Mouse (Mus musculus): ENCODE measurements around the gene Capn13. TPM values are rescaled to one million over a fixed set of nuclear protein-coding genes. Genes with fewer than 3 reads are reported as not detected.

Gene Capn13
- polyA plus RNA-seq, 1 experiment from 2014 or later, result not detected

DNA sequence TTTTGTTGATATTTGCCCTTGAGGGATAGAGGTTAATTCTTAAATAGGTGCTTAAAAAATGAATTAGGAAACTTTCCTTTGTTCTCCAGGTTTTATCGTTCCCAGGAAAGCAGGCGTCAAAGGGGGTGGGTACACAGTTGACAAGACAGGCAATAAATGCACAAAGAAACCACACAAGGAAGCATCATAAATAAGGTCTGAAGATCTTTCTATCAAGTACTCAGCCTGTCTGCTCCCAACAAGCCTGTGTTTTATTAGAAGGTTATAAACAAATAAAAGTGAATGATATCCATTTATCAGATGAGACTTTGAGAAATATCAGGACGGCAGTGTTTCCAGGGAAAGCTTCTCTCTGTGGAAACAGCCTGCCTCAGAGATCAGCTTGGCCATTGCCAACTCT, 33.3 kb downstream of the Capn13 start:
- H3K4me2 ChIP-seq (ENCODE audit: low read length), result no peak overlapping the region
- 87% methylated on average over 3 of the region's 3 CpGs for WGBS
- H3K9me3 ChIP-seq (ENCODE audit: control insufficient read depth, low read length), result no peaks in the 10 kb centered on the region
- no peak overlapping the region for H3K27ac ChIP-seq (ENCODE audit: low read length)
- ATAC-seq, result no peak
- H3K4me3 ChIP-seq (replicated peaks; ENCODE audit: low read length), result no peak overlapping the region
- H3K36me3 ChIP-seq (ENCODE audit: control insufficient read depth, insufficient read depth), result no peaks in the 10 kb centered on the region
- H3K9ac ChIP-seq (replicated peaks; ENCODE audit: low read depth, low read length), result no peak overlapping the region
- H3K4me1 ChIP-seq (replicated peaks; ENCODE audit: control insufficient read depth, insufficient read depth, low read length), result no peaks in the 10 kb centered on the region
- no peaks in the 10 kb centered on the region for H3K27me3 ChIP-seq (replicated peaks; ENCODE audit: control insufficient read depth, insufficient read depth, low read length)

DNA sequence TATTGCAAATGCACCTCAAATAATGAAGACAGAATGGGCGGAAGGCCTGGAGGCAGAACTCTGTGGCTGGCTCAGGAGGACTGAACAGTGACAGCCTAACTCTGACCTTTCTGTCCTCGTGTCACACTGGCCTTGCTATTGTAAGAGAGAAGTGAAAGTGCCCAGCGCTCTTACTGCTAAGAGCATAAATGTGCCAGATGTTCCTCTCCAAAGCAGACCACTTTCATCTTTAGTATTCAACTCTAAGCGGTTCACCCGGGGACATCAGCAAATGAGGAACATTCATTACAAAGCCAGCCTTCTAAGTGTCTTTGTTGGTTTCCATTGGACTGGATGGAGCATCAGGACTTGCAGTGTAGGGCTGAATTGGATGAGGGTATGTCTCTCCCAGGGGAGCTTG, 39.6 kb downstream of the Capn13 start:
- 64% methylated on average over 5 of the region's 5 CpGs for WGBS
- H3K4me3 ChIP-seq (replicated peaks; ENCODE audit: low read length), result no peak overlapping the region
- no peak overlapping the region for H3K9ac ChIP-seq (replicated peaks; ENCODE audit: low read depth, low read length)
- ATAC-seq, result no peak
- no peaks in the 10 kb centered on the region for H3K27me3 ChIP-seq (replicated peaks; ENCODE audit: control insufficient read depth, insufficient read depth, low read length)
- no peak overlapping the region for H3K4me2 ChIP-seq (ENCODE audit: low read length)
- no peaks in the 10 kb centered on the region for H3K9me3 ChIP-seq (ENCODE audit: control insufficient read depth, low read length)
- H3K27ac ChIP-seq (ENCODE audit: low read length), result no peak overlapping the region
- no peaks in the 10 kb centered on the region for H3K4me1 ChIP-seq (replicated peaks; ENCODE audit: control insufficient read depth, insufficient read depth, low read length)
- H3K36me3 ChIP-seq (ENCODE audit: control insufficient read depth, insufficient read depth), result no peaks in the 10 kb centered on the region

GRCm38 (mm10) chr17:73343632-73344390, 56.9 kb downstream of the Capn13 start:
- no peaks in the 10 kb centered on the region for H3K36me3 ChIP-seq (ENCODE audit: control insufficient read depth, insufficient read depth)
- no peak overlapping the region for H3K4me2 ChIP-seq (ENCODE audit: low read length)
- H3K4me1 ChIP-seq (replicated peaks; ENCODE audit: control insufficient read depth, insufficient read depth, low read length), result no peaks in the 10 kb centered on the region
- no peak overlapping the region for H3K9ac ChIP-seq (replicated peaks; ENCODE audit: low read depth, low read length)
- 90% methylated on average over 6 of the region's 6 CpGs for WGBS
- H3K4me3 ChIP-seq (replicated peaks; ENCODE audit: low read length), result no peak overlapping the region
- H3K27ac ChIP-seq (ENCODE audit: low read length), result no peak overlapping the region
- H3K27me3 ChIP-seq (replicated peaks; ENCODE audit: control insufficient read depth, insufficient read depth, low read length), result no peaks in the 10 kb centered on the region
- no peaks in the 10 kb centered on the region for H3K9me3 ChIP-seq (ENCODE audit: control insufficient read depth, low read length)
- no peak for ATAC-seq

DNA sequence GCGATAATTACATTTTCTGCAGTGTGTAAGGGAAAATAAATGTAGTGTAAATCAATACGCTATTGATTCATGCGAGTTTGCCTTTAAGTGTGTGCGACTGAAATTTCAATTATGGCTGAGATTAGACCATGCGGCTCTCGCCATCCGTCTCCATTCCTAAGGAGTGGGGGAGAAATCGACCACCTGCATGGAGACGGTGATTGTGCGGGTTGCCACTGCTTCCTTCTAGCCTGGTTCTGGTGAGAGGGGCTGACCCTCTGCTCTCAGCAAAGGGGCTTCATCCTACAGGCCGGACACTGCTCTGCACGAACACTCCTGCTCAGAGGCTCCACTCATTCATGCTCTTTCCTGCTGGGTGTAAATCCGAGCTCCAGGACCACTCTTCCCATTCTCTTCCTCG, 58.0 kb downstream of the Capn13 start:
- no peak for ATAC-seq
- no peaks in the 10 kb centered on the region for H3K4me1 ChIP-seq (replicated peaks; ENCODE audit: control insufficient read depth, insufficient read depth, low read length)
- H3K27ac ChIP-seq (ENCODE audit: low read length), result no peak overlapping the region

GRCm38 (mm10) chr17:73329071-73329470, 71.6 kb downstream of the Capn13 start:
- H3K9me3 ChIP-seq (ENCODE audit: control insufficient read depth, low read length), result no peaks in the 10 kb centered on the region
- no peaks in the 10 kb centered on the region for H3K27me3 ChIP-seq (replicated peaks; ENCODE audit: control insufficient read depth, insufficient read depth, low read length)
- 0 out of 2 replicates have a peak, but pooled peaks have one; percentile 38 for ATAC-seq
- H3K4me1 ChIP-seq (replicated peaks; ENCODE audit: control insufficient read depth, insufficient read depth, low read length), result no peaks in the 10 kb centered on the region; the same call in 1 of the 2 replicates
- H3K4me3 ChIP-seq (replicated peaks; ENCODE audit: low read length), result no peak overlapping the region
- no peak overlapping the region for H3K9ac ChIP-seq (replicated peaks; ENCODE audit: low read depth, low read length)
- no peak overlapping the region for H3K4me2 ChIP-seq (ENCODE audit: low read length)
- H3K36me3 ChIP-seq (ENCODE audit: control insufficient read depth, insufficient read depth), result no peaks in the 10 kb centered on the region
- 50% methylated on average over 5 of the region's 5 CpGs for WGBS
- no peak overlapping the region for H3K27ac ChIP-seq (ENCODE audit: low read length)

More for the DNA sequence above, 58.0 kb downstream of the Capn13 start:
- Histone ChIP-seq H3K9ac (replicated peaks; ENCODE audit: low read depth, low read length) (no peak overlapping the region), H3K27me3 (replicated peaks; ENCODE audit: control insufficient read depth, insufficient read depth, low read length) (no peaks in the 10 kb centered on the region), H3K4me3 (replicated peaks; ENCODE audit: low read length) (no peak overlapping the region), H3K9me3 (ENCODE audit: control insufficient read depth, low read length) (no peaks in the 10 kb centered on the region), H3K4me2 (ENCODE audit: low read length) (no peak overlapping the region), H3K36me3 (ENCODE audit: control insufficient read depth, insufficient read depth) (no peaks in the 10 kb centered on the region)
- 66% methylated on average over 14 of the region's 14 CpGs for WGBS

DNA sequence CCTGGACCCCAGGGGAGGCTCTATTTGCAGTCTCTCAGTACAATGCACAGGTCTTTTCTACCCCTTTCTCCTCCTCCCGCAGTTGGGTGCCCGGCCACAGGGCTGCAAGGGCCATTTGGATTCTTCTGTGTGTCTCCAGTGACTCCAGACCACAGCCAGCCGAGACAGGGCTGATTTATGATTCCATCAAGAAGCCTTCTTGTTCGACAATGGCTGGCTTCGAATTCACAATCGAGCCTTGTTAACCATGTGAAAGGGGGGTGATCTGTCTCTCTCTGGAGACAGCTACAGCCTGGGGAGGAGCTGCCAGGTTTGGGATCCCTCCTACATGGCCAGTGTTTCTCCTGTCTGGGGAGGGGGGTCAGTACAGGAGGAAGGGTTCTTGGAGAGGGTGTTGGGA, 75.4 kb downstream of the Capn13 start:
- no peak for ATAC-seq
- H3K4me1 ChIP-seq (replicated peaks; ENCODE audit: control insufficient read depth, insufficient read depth, low read length), result no peaks in the 10 kb centered on the region; the same call in 1 of the 2 replicates
- H3K9ac ChIP-seq (replicated peaks; ENCODE audit: low read depth, low read length), result no peak overlapping the region
- H3K27ac ChIP-seq (ENCODE audit: low read length), result no peak overlapping the region
- no peak overlapping the region for H3K4me3 ChIP-seq (replicated peaks; ENCODE audit: low read length)
- WGBS, result 35% methylated on average over 6 of the region's 6 CpGs
- no peak overlapping the region for H3K4me2 ChIP-seq (ENCODE audit: low read length)
- no peaks in the 10 kb centered on the region for H3K36me3 ChIP-seq (ENCODE audit: control insufficient read depth, insufficient read depth)
- H3K9me3 ChIP-seq (ENCODE audit: control insufficient read depth, low read length), result no peaks in the 10 kb centered on the region
- H3K27me3 ChIP-seq (replicated peaks; ENCODE audit: control insufficient read depth, insufficient read depth, low read length), result no peaks in the 10 kb centered on the region

GRCm38 (mm10) chr17:73324732-73325131, 75.9 kb downstream of the Capn13 start:
- Histone ChIP-seq H3K27ac (ENCODE audit: low read length) (no peak overlapping the region), H3K9me3 (ENCODE audit: control insufficient read depth, low read length) (no peaks in the 10 kb centered on the region), H3K4me3 (replicated peaks; ENCODE audit: low read length) (no peak overlapping the region), H3K4me2 (ENCODE audit: low read length) (no peak overlapping the region), H3K27me3 (replicated peaks; ENCODE audit: control insufficient read depth, insufficient read depth, low read length) (no peaks in the 10 kb centered on the region), H3K4me1 (replicated peaks; ENCODE audit: control insufficient read depth, insufficient read depth, low read length) (no peaks in the 10 kb centered on the region; the same call in 1 of the 2 replicates), H3K36me3 (ENCODE audit: control insufficient read depth, insufficient read depth) (no peaks in the 10 kb centered on the region), H3K9ac (replicated peaks; ENCODE audit: low read depth, low read length) (no peak overlapping the region)
- no peak for ATAC-seq
- WGBS, result 45% methylated on average over 6 of the region's 6 CpGs

DNA sequence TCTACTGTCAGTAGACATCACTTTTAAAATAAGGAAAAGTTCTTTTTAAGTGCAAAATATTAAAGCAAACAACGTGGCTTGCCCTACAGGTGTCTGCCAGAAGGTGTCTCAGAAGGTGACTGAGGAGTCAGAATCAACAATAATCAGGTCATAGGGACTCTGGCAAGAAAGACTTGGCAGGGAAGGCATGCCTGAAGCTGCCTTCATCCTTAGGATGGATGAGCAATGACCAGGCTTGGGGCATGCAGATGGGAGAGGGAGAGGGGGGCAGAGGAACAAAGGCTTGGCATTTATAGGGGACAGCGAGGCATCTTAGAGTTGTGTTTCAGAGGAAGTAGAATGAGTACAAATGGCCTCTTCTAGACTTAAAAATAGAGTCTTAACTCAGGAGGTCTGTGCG, 76.7 kb downstream of the Capn13 start:
- Histone ChIP-seq H3K9me3 (ENCODE audit: control insufficient read depth, low read length) (no peaks in the 10 kb centered on the region), H3K4me2 (ENCODE audit: low read length) (no peak overlapping the region), H3K4me1 (replicated peaks; ENCODE audit: control insufficient read depth, insufficient read depth, low read length) (no peaks in the 10 kb centered on the region; the same call in 1 of the 2 replicates), H3K9ac (replicated peaks; ENCODE audit: low read depth, low read length) (no peak overlapping the region), H3K27ac (ENCODE audit: low read length) (no peak overlapping the region), H3K36me3 (ENCODE audit: control insufficient read depth, insufficient read depth) (no peaks in the 10 kb centered on the region), H3K4me3 (replicated peaks; ENCODE audit: low read length) (no peak overlapping the region), H3K27me3 (replicated peaks; ENCODE audit: control insufficient read depth, insufficient read depth, low read length) (no peaks in the 10 kb centered on the region)
- no peak for ATAC-seq
- 78% methylated on average over 3 of the region's 3 CpGs for WGBS

- H3K9ac ChIP-seq (replicated peaks; ENCODE audit: low read depth, low read length), result no peak overlapping the region
Measured at GRCm38 (mm10) chr17:73314786-73315185, 85.9 kb downstream of the Capn13 start.

More at GRCm38 (mm10) chr17:73314786-73315185, 85.9 kb downstream of the Capn13 start:
- Histone ChIP-seq H3K27ac (ENCODE audit: low read length) (no peak overlapping the region), H3K4me3 (replicated peaks; ENCODE audit: low read length) (no peak overlapping the region), H3K27me3 (replicated peaks; ENCODE audit: control insufficient read depth, insufficient read depth, low read length) (no peaks in the 10 kb centered on the region), H3K36me3 (ENCODE audit: control insufficient read depth, insufficient read depth) (no peaks in the 10 kb centered on the region), H3K4me1 (replicated peaks; ENCODE audit: control insufficient read depth, insufficient read depth, low read length) (no peaks in the 10 kb centered on the region), H3K4me2 (ENCODE audit: low read length) (no peak overlapping the region), H3K9me3 (ENCODE audit: control insufficient read depth, low read length) (no peaks in the 10 kb centered on the region)
- 97% methylated on average over 13 of the region's 13 CpGs for WGBS
- no peak for ATAC-seq

Data from forebrain, embryonic 16.5 days (tissue).